Mouse (Mus musculus) adrenal gland, postnatal 14 days (tissue): Measurements from ENCODE around the gene Serpinf1. TPM values are rescaled to one million over a fixed set of nuclear protein-coding genes. Genes with fewer than 3 reads are reported as not detected.

Experiments
- microRNA-seq, 2 experiments: library from miRNA; unstranded; fragments of <30 nt; microRNA quantifications; one replicate each; pipeline ENCODE4 v1.2.0; 2021
- total RNA-seq: library from RNA; stranded (reverse); gene quantifications from 2 replicates; pipeline ENCODE4 v1.2.3, GENCODE M21; 2021

Serpinf1 gene
- total RNA-seq, 1 experiment from 2014 or later, result 116 TPM

Small RNA genes within 50 kb of the gene (microRNA-seq; reads per million reads assigned to microRNA genes)
- 9,044 to 50,218 reads per million in 2 experiments for gene Mir22

Other genes starting within 250 kb of the Serpinf1 start
- gene Ovca2, start 243.9 kb downstream of the Serpinf1 start, total RNA-seq, result 14.5 and 15.8 TPM in 2 replicates
- gene Dph1, start 231.5 kb downstream of the Serpinf1 start, total RNA-seq, result 22.3 and 28.5 TPM in 2 replicates
- 29.5 and 32.6 TPM in 2 replicates for gene Rtn4rl1, start 228.9 kb downstream of the Serpinf1 start, total RNA-seq
- gene Rpa1, start 74.4 kb downstream of the Serpinf1 start, total RNA-seq, result 58.2 and 59.3 TPM in 2 replicates
- 8.3 and 10.3 TPM in 2 replicates for gene Smyd4, start 74.3 kb downstream of the Serpinf1 start, total RNA-seq
- 6.8 and 123 TPM in 2 replicates for gene Serpinf2, start 16.9 kb upstream of the Serpinf1 start, total RNA-seq
- gene Wdr81, start 32.0 kb upstream of the Serpinf1 start, total RNA-seq, result 14.2 and 16.5 TPM in 2 replicates
- 13.9 and 24.7 TPM in 2 replicates for gene Tlcd2, start 39.0 kb upstream of the Serpinf1 start, total RNA-seq
- 127 and 135 TPM in 2 replicates for gene Prpf8, start 64.1 kb upstream of the Serpinf1 start, total RNA-seq
- gene Rilp, start 87.4 kb upstream of the Serpinf1 start, total RNA-seq, result 14.3 and 15.9 TPM in 2 replicates
- gene Scarf1, start 90.8 kb upstream of the Serpinf1 start, total RNA-seq, result 12.7 and 14.6 TPM in 2 replicates
- gene Slc43a2, start 109.0 kb upstream of the Serpinf1 start, total RNA-seq, result 22.4 and 29.2 TPM in 2 replicates
- gene Pitpna, start 165.4 kb upstream of the Serpinf1 start, total RNA-seq, result 150 and 164 TPM in 2 replicates
- gene Inpp5k, start 208.3 kb upstream of the Serpinf1 start, total RNA-seq, result 32.3 and 41.8 TPM in 2 replicates
- gene Myo1c, start 227.8 kb upstream of the Serpinf1 start, total RNA-seq, result 148 and 155 TPM in 2 replicates